Mouse (Mus musculus) midbrain, postnatal 0 days (tissue): Measurements from ENCODE around the gene Rgs6. TPM values are rescaled to one million over a fixed set of nuclear protein-coding genes. Genes with fewer than 3 reads are reported as not detected.
A peak's percentile ranks its signal among the peaks of the same experiment; 100 is the strongest.

Source experiments
- ATAC-seq: fragments of 200-750 bp; cut with Nextera tagmentation; 2 replicates; pipeline ENCODE4 v1.8.0; 2017; ENCODE audit warnings: moderate number of reproducible peaks, mild to moderate bottlenecking, moderate TSS enrichment, moderate library complexity; ENCODE audit not compliant: low FRiP score
- DNase-seq: peaks from one replicate; pipeline ENCODE4 v3.0.0-alpha.2; 2015; ENCODE audit warnings: low spot score
- H3K27ac ChIP-seq: fragments of 300-500 bp; sonication (generic); 2 replicates; pipeline ENCODE4 v1.5.1; 2014; ENCODE audit warnings: low read depth, mild to moderate bottlenecking, low read length, mixed read lengths
- H3K27me3 ChIP-seq: fragments of 300-500 bp; sonication (generic); 2 replicates; pipeline ENCODE4 v1.6.1; 2014; ENCODE audit warnings: low read length, control low read depth, mixed read lengths; ENCODE audit not compliant: insufficient read depth
- H3K36me3 ChIP-seq: fragments of 300-500 bp; sonication (generic); 2 replicates; pipeline ENCODE4 v1.6.1; 2014; ENCODE audit warnings: low read length, control low read depth, mixed read lengths; ENCODE audit not compliant: insufficient read depth
- H3K4me1 ChIP-seq: fragments of 300-500 bp; sonication (generic); 2 replicates; pipeline ENCODE4 v1.6.1; 2014; ENCODE audit warnings: mild to moderate bottlenecking, control low read depth, antibody characterized with exemption, low read length, mixed read lengths; ENCODE audit not compliant: insufficient read depth
- H3K4me2 ChIP-seq: fragments of 300-500 bp; sonication (generic); 2 replicates; pipeline ENCODE4 v1.6.1; 2014; ENCODE audit warnings: low read depth, mild to moderate bottlenecking, low read length, mixed read lengths; ENCODE audit not compliant: poor library complexity, severe bottlenecking
- H3K4me3 ChIP-seq: fragments of 300-500 bp; sonication (generic); 2 replicates; pipeline ENCODE4 v1.5.1; 2014; ENCODE audit warnings: low read depth, mild to moderate bottlenecking, low read length, moderate library complexity
- H3K9ac ChIP-seq: fragments of 300-500 bp; sonication (generic); replicated peaks from 2 replicates; pipeline ENCODE4 v1.6.1; 2014; ENCODE audit warnings: mild to moderate bottlenecking, low read length, moderate library complexity, mixed read lengths; ENCODE audit not compliant: poor library complexity, severe bottlenecking
- H3K9me3 ChIP-seq: fragments of 300-500 bp; sonication (generic); 2 replicates; pipeline ENCODE4 v1.6.1; 2016; ENCODE audit warnings: low read length, control low read depth
- CTCF ChIP-seq: IDR thresholded peaks from 2 replicates; pipeline ENCODE4 v1.5.1; 2016; ENCODE audit warnings: antibody characterized with exemption, mild to moderate bottlenecking
- WGBS: fragments of 180-500 bp; shearing (Covaris S2); extraction: QIAGEN DNeasy Blood & Tissue Kit; methylation state at CpG from one replicate; pipeline ENCODE4 v1.1.7; 2014; 5-methylcytosine and 5-hydroxymethylcytosine counted together
- polyA plus RNA-seq: library from polyadenylated mRNA; unstranded; fragments of >200 nt; fragmentation: Nextera tagmentation; extraction: Ambion mirVana; gene quantifications from 2 replicates; pipeline ENCODE4 v1.2.1, GENCODE M21; 2015
- total RNA-seq: library from RNA; depleted of rRNA; stranded (reverse); fragments of >200 nt; gene quantifications from 2 replicates; pipeline ENCODE4 v1.2.3, GENCODE M21; 2014

Gene Rgs6
- total and polyA plus RNA-seq, 2 experiments from 2014 or later = 22.0 to 26.3 TPM

DNA sequence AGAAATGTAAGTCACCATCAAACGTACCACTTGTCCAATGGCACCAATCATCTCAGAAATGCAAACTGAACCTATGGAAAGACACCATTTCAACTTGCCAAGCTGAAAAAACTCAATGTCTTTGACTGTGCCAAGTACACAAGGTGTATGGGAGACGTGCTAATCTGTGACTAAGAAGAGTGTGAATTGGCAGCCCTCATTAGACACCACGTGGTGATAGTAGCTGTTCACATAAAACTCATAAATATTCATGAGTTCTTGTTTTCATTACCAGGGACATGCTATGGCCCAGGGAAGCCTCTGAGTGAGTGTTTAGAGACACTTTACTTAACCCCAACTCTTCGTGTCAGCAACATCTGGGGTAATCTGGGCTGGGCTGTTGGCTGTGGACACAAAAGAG, 405.8 kb downstream of the Rgs6 start:
- H3K4me2 ChIP-seq = no peak overlapping the region
- H3K27ac ChIP-seq = no peak overlapping the region
- 29% methylated on average over 4 of the region's 4 CpGs for WGBS
- H3K4me1 ChIP-seq = no peaks in the 10 kb centered on the region
- H3K9ac ChIP-seq = no peak overlapping the region
- H3K27me3 ChIP-seq = no peaks in the 10 kb centered on the region
- TF ChIP-seq CTCF = no peak
- no peak overlapping the region for H3K4me3 ChIP-seq
- no peak for ATAC-seq
- H3K36me3 ChIP-seq = no peaks in the 10 kb centered on the region
- no peaks in the 10 kb centered on the region for H3K9me3 ChIP-seq
- DNase-seq = peak; percentile 30

GRCm38 (mm10) chr12:82996775-82997174, 408.7 kb downstream of the Rgs6 start:
- ATAC-seq = no peak
- no peak overlapping the region for H3K4me2 ChIP-seq

DNA sequence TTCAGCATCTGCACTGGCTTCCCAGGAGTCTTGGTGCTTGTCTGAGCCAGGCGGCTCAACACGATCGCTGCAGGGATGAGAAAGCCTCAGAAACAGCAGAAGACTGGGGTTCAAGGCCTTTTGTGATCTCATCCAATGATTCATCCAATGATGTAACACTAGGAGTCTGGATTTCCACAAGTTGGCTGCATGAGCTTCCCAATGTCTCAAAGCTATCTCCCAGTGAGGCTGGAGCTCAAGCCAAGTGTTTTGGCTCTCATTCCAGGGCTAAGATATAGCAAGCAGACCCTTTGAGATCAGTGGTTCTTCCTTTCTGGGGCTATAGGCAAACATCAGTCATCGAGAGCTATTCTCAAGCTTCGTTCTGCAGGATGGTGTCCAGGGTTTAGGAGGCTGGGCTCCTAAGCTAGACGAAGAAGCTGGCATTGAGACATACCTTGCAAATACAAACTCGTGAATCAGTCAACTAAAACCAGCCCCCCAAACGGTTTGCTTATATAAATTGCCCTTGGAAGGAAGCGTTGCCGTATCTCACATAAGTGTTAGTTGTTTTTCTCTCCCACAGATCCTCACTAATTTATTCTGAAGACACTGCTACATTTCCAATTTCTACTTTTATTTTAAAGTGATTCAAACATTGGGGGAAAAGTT, 410.7 kb downstream of the Rgs6 start:
- Histone ChIP-seq H3K27ac (no peak overlapping the region), H3K9ac (no peak overlapping the region), H3K9me3 (no peaks in the 10 kb centered on the region), H3K4me1 (no peaks in the 10 kb centered on the region), H3K36me3 (no peaks in the 10 kb centered on the region), H3K4me2 (no peak overlapping the region), H3K4me3 (no peak overlapping the region), H3K27me3 (no peaks in the 10 kb centered on the region)
- WGBS = 95% methylated on average over 10 of the region's 10 CpGs
- DNase-seq = no peak
- TF ChIP-seq CTCF = no peak
- ATAC-seq = no peak

More at GRCm38 (mm10) chr12:82996775-82997174, 408.7 kb downstream of the Rgs6 start:
- TF ChIP-seq CTCF = no peak
- Histone ChIP-seq H3K9me3 (no peaks in the 10 kb centered on the region), H3K36me3 (no peaks in the 10 kb centered on the region), H3K4me1 (no peaks in the 10 kb centered on the region), H3K4me3 (no peak overlapping the region), H3K27ac (no peak overlapping the region), H3K9ac (no peak overlapping the region), H3K27me3 (no peaks in the 10 kb centered on the region)
- 31% methylated on average over 4 of the region's 4 CpGs for WGBS
- peak; percentile 21 for DNase-seq

DNA sequence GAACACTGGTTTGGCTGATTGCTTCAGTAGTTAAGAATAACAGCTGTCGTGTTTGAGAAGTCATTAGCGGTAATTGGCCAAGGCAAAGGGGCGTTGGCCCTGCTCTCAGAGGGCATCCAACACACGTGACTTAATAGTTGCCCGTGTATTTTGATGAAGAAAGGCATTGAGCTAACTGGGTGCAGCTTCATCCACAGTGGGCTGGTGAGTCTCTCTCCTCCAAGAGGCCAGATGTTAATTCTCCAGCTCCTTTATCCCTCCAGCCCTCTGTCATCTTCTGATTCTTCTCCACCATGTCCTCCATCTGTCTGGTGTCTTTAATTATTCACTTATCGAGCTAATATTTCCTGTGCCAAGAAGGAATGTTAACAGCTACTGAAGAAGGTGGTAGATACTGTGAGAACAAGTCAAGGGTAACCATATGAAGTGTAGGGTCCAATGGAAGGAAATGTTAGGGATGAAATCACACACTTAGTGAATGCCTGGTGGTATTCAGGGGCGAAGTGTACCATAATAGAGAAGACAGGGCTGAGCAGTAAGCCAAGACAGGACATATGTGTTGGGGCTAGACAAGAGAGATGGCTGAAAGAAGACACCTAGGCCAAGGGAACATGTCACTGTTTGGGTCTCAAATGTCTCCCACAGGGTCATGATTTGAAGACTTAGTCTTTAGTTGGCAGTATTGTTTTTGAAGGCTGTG, 411.4 kb downstream of the Rgs6 start:
- Histone ChIP-seq H3K27me3 (no peaks in the 10 kb centered on the region), H3K36me3 (no peaks in the 10 kb centered on the region), H3K4me1 (no peaks in the 10 kb centered on the region), H3K4me3 (no peak overlapping the region), H3K27ac (no peak overlapping the region), H3K9me3 (no peaks in the 10 kb centered on the region), H3K9ac (no peak overlapping the region), H3K4me2 (no peak overlapping the region)
- WGBS = 87% methylated on average over 7 of the region's 7 CpGs
- ATAC-seq (no peak), DNase-seq (no peak)
- TF ChIP-seq CTCF = no peak

- no peaks in the 10 kb centered on the region for H3K36me3 ChIP-seq
- no peaks in the 10 kb centered on the region for H3K4me1 ChIP-seq
- DNase-seq = no peak
- H3K27ac ChIP-seq = no peak overlapping the region
- WGBS = 84% methylated on average over 11 of the region's 11 CpGs
- H3K9ac ChIP-seq = no peak overlapping the region
- no peak overlapping the region for H3K4me2 ChIP-seq
- H3K9me3 ChIP-seq = no peaks in the 10 kb centered on the region
- ATAC-seq = no peak
- H3K4me3 ChIP-seq = no peak overlapping the region
- no peak for TF ChIP-seq CTCF
- H3K27me3 ChIP-seq = no peaks in the 10 kb centered on the region
These were observed 412.0 kb downstream of the Rgs6 start for GRCm38 (mm10) chr12:83000033-83000570.

DNA sequence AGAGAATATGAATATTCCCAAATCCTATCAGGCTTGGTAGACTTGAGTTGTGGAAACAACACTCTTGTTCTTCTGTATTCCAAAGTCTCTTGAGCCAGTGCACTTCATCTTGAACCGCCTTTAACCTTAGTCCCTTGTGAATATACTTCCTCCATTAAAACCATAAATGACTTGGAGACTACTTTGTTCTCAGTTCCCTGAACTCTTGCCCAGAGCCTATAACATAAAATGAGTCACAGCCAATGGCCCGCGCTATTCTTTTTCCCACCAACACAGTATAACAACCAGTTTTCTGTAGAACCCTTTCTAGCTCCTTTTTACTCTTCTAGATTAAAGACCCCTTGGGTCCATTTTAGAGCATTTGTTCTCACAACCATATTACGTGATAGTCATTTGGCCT, 412.9 kb downstream of the Rgs6 start:
- Histone ChIP-seq H3K4me3 (no peak overlapping the region), H3K27me3 (no peaks in the 10 kb centered on the region), H3K9ac (no peak overlapping the region), H3K4me2 (no peak overlapping the region), H3K9me3 (no peaks in the 10 kb centered on the region), H3K4me1 (no peaks in the 10 kb centered on the region), H3K36me3 (no peaks in the 10 kb centered on the region), H3K27ac (no peak overlapping the region)
- WGBS = 89% methylated on average over 4 of the region's 4 CpGs
- TF ChIP-seq CTCF = no peak
- ATAC-seq (no peak), DNase-seq (no peak)
